Mouse (Mus musculus): ENCODE measurements at regions not wholly inside any gene's neighbourhood (a gene's known extent, or its start where the extent isn't known, plus 50 kb on each side); places are given as distances from the start of the nearest gene placed in this dataset.

DNA sequence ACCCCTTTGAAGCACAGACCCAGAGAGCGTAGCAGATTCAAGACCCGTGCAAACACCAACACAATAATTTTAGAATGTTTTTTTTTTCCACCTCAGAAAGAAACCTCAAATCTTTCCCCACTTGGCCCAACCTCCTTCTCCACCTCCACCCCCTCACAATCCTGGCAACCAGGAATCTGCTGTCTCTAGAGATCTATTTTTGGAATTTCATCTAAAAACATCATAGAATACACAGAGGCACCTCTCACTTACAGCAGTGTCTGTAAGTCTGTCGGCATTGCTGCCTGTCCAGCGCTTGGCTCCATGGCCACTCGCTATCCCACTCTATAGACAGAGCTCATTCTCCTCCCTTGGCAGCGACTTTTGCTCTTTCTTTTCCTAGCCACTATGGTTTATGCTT lies 96.8 kb downstream of the Mn1 start:
- dilution Hi-C loops (cut with MboI; ENCODE audit: extremely low pct_ligation_motif_present, extremely low pct_unique_long_range_greater_than_20kb, low sequenced_read_pairs) = no loop called here

DNA sequence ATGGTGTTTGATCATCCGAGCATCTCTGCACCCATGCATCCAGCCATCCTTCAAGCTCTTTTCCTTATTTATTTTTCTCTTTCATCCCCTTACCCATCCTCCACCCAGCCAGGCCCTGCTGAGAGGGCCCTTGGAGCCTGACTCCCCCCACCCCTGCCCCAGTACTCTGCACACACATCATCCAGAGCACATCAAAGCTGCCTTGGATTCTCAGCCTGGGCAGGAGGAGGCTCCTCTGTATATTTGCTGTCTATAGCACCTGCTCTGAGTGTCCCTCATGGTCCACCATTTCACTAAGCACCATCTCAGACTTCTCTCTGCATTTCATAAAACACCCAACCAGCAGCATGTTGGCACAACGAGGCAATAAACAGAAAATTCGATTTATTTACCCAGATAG lies 101.9 kb downstream of the Mn1 start:
- dilution Hi-C loops (cut with MboI; ENCODE audit: extremely low pct_ligation_motif_present, extremely low pct_unique_long_range_greater_than_20kb, low sequenced_read_pairs) = no loop called here
- H3K27me3 ChIP-seq (replicated peaks) = no peaks in the 10 kb centered on the region
- H3K79me2 ChIP-seq (replicated peaks; ENCODE audit: control insufficient read depth, extremely low read depth, insufficient read depth, poor library complexity, severe bottlenecking) = no peaks in the 10 kb centered on the region
- H3K27ac ChIP-seq (ENCODE audit: insufficient read depth, low read depth) = no peak overlapping the region
- DNase-seq (ENCODE audit: extremely low read depth) = no peak
- H3K9ac ChIP-seq (ENCODE audit: insufficient read depth, low read depth) = no peak overlapping the region
- no peak overlapping the region for H3K4me3 ChIP-seq (replicated peaks in 1 of 3; ENCODE audit: low read depth in 2 of 3, low read length in 2 of 3, poor library complexity in 1 of 3)
- H3K4me2 ChIP-seq (ENCODE audit: insufficient read depth, low read depth, poor library complexity, severe bottlenecking) = no peak overlapping the region
- peaks cover 89% of the 10 kb centered on the region for H3K9me3 ChIP-seq (replicated peaks; ENCODE audit: low read length)
- in situ Hi-C loops (cut with MboI; ENCODE audit: low pct_ligation_motif_present, low pct_unique_long_range_greater_than_20kb, low sequenced_read_pairs) = no loop called here
- H3K4me1 ChIP-seq (ENCODE audit: control insufficient read depth in 1 of 2, insufficient read depth in 2 of 2) = no peaks in the 10 kb centered on the region
- TF ChIP-seq MEF2A (IDR thresholded peaks at IDR 0.05; ENCODE audit: borderline replicate concordance, low read depth, low read length) (no peak), HCFC1 (IDR thresholded peaks at IDR 0.05; ENCODE audit: low read depth, low read length) (no peak), JUN (IDR thresholded peaks at IDR 0.05; ENCODE audit: insufficient read depth, low read depth, low read length) (no peak), POLR2AphosphoS2 (IDR thresholded peaks at IDR 0.05; ENCODE audit: low read depth, low read length) (no peak), RCOR1 (conservative IDR thresholded peaks at IDR 0.05; ENCODE audit: low read depth, low read length) (no peak), PAX5 (IDR thresholded peaks at IDR 0.05; ENCODE audit: low read length) (no peak), CHD2 (IDR thresholded peaks at IDR 0.05; ENCODE audit: low read length) (no peak), ZKSCAN1 (IDR thresholded peaks at IDR 0.05; ENCODE audit: borderline replicate concordance, low read depth, low read length) (no peak), ELF1 (IDR thresholded peaks at IDR 0.05; ENCODE audit: low read depth, low read length) (no peak)
- H3K36me3 ChIP-seq (replicated peaks in 1 of 2; ENCODE audit: control insufficient read depth in 1 of 2, insufficient read depth in 1 of 2, low read length in 1 of 2) = no peaks in the 10 kb centered on the region

More for the DNA sequence above, 96.8 kb downstream of the Mn1 start:
- no peak overlapping the region for H3K4me2 ChIP-seq (ENCODE audit: insufficient read depth, low read depth, poor library complexity, severe bottlenecking)
- TF ChIP-seq NELFE (IDR thresholded peaks at IDR 0.05; ENCODE audit: low read depth, low read length) (no peak), MXI1 (IDR thresholded peaks at IDR 0.05; ENCODE audit: low read depth, low read length) (no peak), ZKSCAN1 (IDR thresholded peaks at IDR 0.05; ENCODE audit: borderline replicate concordance, low read depth, low read length) (no peak), UBTF (IDR thresholded peaks at IDR 0.05; ENCODE audit: low read depth, low read length) (no peak), JUND (conservative IDR thresholded peaks at IDR 0.05; ENCODE audit: low read depth, low read length) (no peak), MYC (IDR thresholded peaks at IDR 0.05; ENCODE audit: low read depth, low read length) (no peak), POLR2A (IDR thresholded peaks at IDR 0.05; ENCODE audit: low read depth, low read length) (no peak), ZMIZ1 (IDR thresholded peaks at IDR 0.05; ENCODE audit: low read depth, low read length) (no peak), SMC3 (IDR thresholded peaks at IDR 0.05; ENCODE audit: low read depth, low read length) (no peak), BHLHE40 (IDR thresholded peaks at IDR 0.05; ENCODE audit: low read depth, low read length) (no peak), ZC3H11A (IDR thresholded peaks at IDR 0.05; ENCODE audit: low read depth, low read length) (no peak), RCOR1 (conservative IDR thresholded peaks at IDR 0.05; ENCODE audit: low read depth, low read length) (no peak), POLR2AphosphoS2 (IDR thresholded peaks at IDR 0.05; ENCODE audit: low read depth, low read length) (no peak), MAX (IDR thresholded peaks at IDR 0.05; ENCODE audit: low read length) (no peak), ELF1 (IDR thresholded peaks at IDR 0.05; ENCODE audit: low read depth, low read length) (no peak), CHD1 (IDR thresholded peaks at IDR 0.05; ENCODE audit: low read depth, low read length) (no peak), CHD2 (IDR thresholded peaks at IDR 0.05; ENCODE audit: low read length) (no peak), IRF4 (IDR thresholded peaks at IDR 0.05; ENCODE audit: low read depth, low read length) (no peak), TCF12 (IDR thresholded peaks at IDR 0.05; ENCODE audit: low read depth, low read length) (no peak), MEF2A (IDR thresholded peaks at IDR 0.05; ENCODE audit: borderline replicate concordance, low read depth, low read length) (no peak)
- no peaks in the 10 kb centered on the region for H3K79me2 ChIP-seq (replicated peaks; ENCODE audit: control insufficient read depth, extremely low read depth, insufficient read depth, poor library complexity, severe bottlenecking)
- no peaks in the 10 kb centered on the region for H3K36me3 ChIP-seq (replicated peaks in 1 of 2; ENCODE audit: control insufficient read depth in 1 of 2, insufficient read depth in 1 of 2, low read length in 1 of 2)
- no peak overlapping the region for H3K4me3 ChIP-seq (replicated peaks in 1 of 3; ENCODE audit: low read depth in 2 of 3, low read length in 2 of 3, poor library complexity in 1 of 3)
- H3K4me1 ChIP-seq (ENCODE audit: control insufficient read depth in 1 of 2, insufficient read depth in 2 of 2) = no peaks in the 10 kb centered on the region
- no peak overlapping the region for H3K9ac ChIP-seq (ENCODE audit: insufficient read depth, low read depth)
- DNase-seq (ENCODE audit: extremely low read depth) = no peak
- peaks cover 89% of the 10 kb centered on the region for H3K9me3 ChIP-seq (replicated peaks; ENCODE audit: low read length)
- in situ Hi-C loops (cut with MboI; ENCODE audit: low pct_ligation_motif_present, low pct_unique_long_range_greater_than_20kb, low sequenced_read_pairs) = no loop called here
- no peak overlapping the region for H3K27ac ChIP-seq (ENCODE audit: insufficient read depth, low read depth)
- H3K27me3 ChIP-seq (replicated peaks) = no peaks in the 10 kb centered on the region

Measured in CH12.LX (cell line).